Mouse (Mus musculus): ENCODE results near the gene Rnf130.

The Rnf130 gene

DNA sequence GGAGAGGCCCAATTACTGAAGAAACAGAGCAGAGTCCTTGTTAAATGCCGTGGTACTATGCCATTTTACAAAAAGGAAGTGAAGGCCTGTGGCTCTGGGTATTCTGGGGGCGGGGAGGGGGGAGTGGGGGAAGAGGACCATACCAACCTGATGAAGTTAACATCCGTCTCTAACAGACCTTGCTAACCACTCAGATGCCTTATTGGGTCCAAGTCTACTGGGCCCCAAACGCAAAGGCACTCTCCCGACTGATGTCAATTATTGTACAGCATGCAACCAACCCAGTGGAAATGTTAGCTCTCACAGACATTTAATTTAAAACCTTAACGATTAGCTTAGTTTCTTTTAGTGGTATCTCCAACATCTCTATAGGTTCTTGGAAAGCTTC lies 707 bp upstream of the Rnf130 start:
- no peak for DNase-seq (ENCODE audit: low spot score)

DNA sequence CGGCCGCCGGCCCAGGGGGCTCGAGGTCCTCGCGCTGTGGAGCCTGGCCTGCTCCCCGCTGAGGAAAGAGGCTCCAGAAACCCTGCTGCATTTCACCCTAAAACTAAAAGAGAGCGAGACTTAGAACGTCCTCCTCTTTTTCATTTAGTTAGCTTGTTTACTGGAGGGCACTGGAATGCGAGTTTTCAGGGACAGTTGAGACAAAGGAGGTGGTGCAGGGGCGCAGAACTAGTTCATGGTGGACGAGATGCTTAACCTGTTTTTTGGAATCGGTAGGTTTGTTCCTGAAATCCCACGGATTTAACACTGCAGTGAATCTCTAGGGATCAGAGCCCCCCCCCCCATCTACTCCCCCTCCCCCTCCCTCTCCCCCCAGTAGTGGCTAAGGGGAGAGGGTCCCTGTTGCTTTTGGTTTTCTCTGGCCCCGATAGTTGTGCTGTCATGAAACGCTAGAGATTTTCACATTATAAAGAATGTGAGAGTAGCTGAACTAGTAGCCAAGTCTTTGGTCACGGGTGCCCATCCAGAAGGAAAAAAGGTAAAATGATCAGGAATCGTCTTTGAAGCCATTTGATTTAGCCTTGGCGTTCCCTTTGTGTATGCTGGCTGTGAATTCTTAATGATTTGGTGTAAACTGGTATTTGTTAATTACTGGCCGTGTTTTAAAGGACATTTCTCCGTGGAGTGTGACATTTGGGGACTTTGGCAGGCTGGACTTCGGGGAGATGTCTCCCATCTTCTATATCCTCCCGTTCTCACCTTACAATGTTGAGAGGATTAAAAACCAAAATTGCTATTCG lies 775 bp downstream of the Rnf130 start:
- DNase-seq (ENCODE audit: low spot score), result no peak

DNA sequence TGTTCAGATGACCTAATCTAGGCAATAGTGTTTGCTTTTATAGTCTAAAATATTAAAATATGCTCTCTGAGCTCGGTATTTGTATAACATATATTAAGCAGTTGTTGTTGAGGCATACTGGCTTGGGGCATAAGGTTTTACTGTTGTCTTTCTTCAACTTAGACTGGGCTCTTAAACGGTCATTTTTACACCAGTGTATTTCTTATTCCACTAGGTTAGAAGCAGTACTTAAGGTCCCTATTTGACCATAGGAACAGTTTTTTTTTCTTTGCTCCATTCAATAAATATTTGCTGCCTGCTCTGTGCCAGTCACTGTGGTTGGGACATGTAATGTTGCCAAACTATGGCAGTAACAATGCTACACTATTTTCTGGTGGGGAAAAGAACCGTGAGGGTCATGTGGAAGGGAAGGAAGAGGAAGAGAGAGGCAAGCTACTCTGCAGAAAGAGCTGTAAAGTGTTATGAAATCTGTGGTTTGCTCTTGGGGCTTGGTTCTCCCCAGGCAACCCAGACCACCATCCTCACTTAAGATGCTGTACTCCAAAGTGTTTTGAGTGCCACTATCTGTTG lies 1.5 kb downstream of the Rnf130 start:
- no peak for DNase-seq (ENCODE audit: low spot score)

DNA sequence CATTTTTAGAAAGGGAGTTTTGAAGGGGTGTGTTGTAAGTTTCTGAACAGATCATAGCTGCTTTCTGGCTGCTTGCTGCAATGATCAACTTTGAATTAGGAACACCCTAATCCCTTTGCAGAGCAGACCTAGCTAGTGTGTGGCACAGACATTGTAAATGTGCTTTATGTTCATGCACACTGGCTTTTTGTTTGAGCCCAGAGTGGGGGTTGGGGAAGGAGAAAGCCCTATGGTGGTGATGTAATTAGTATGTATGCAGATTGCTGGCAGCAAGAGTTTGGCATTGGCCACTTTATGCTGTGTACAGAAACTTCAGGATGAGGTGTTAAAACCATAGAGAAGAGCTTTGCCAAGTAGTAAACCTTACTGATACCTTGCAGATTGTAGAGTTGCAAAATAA lies 3.3 kb downstream of the Rnf130 start:
- DNase-seq (ENCODE audit: low spot score), result no peak

DNA sequence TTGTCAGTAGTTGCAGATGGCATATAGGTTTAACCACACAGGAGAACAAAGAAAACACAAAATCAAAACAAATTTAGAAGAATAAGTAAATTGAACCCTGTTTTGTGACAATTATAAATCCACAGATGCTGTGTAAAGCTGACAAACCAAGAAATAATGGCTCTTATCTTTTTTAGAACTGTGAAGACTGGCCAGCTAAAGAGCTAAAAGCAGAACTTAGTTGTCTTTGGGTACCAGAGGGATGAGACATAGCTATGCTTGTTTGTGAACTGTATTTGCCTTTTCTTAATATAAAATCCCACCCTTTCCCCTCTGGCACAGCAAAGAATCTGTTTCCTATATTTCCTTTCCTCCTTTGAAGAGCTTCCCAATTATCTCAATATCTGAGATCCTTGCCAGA lies 9.0 kb downstream of the Rnf130 start:
- DNase-seq (ENCODE audit: low spot score), result no peak

DNA sequence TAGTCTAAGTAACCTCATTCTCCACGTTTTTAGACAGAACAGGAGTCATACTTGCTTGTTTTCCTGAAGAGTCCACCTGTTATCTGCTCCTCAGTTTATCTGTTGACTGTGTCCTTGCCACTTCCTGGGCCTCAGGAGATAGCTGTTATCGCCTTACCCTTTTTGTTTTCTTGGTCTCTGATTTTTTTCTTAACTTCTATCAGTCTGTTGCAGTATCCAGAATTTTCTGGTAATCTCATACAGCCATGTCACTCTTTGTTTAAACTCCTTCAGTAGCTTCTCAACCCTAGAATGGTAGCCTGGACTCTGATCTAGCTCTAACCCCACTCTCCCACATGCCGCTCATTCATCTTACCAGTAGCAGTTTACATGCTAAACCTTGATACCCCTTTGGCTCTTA lies 10.6 kb downstream of the Rnf130 start:
- no peak for DNase-seq (ENCODE audit: low spot score)

DNA sequence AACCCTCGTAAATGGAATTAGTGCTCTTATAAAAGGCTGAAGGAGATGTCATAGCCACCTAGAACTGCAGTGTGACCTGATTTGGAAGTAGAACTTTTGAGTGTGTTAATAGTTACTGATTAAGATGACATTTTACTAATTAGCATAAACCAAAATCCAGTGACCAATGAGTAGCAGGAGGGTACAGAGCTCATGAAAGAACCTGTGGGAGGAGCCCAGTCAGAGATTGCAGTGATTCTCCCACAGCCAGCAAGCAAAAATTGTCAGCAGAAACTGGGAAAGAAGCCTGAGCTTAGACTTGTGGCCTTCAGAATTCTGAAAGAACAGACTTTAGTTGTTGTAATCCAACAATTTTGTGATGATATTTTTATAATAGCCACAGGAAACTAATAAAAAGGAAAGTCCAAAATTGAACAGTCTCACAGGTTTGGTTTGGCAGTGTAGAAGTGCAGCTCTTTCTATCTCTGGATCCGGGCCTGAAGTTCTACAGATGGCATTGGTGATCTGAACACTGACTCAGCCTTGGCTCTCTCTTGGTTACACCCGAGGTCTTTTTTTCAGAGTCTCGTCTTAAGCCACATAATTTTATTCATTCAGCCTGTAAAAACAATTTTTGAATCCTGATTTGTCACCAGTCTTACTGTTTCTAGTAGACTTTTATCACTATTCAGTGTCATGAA lies 11.8 kb downstream of the Rnf130 start:
- DNase-seq (ENCODE audit: low spot score), result no peak

DNA sequence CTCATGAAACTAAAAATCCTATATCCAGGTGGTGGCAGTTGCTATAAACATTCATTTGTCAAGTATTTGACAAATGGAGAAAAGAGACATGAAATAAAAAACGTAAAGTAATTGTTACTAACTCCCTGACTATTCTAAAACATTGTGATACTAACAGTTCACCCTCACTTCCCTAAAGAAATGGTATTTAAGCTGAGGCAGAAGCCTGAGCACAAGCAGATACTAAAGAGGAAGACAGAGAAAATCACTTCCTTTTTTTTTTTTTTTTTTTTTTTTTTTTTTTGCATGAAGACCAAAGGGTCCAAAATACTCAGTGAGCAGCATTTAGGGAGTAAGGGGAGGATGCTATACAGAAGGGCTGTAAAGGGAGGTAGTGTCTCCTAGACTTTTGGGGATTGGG lies 13.6 kb downstream of the Rnf130 start:
- no peak for DNase-seq (ENCODE audit: low spot score)

DNA sequence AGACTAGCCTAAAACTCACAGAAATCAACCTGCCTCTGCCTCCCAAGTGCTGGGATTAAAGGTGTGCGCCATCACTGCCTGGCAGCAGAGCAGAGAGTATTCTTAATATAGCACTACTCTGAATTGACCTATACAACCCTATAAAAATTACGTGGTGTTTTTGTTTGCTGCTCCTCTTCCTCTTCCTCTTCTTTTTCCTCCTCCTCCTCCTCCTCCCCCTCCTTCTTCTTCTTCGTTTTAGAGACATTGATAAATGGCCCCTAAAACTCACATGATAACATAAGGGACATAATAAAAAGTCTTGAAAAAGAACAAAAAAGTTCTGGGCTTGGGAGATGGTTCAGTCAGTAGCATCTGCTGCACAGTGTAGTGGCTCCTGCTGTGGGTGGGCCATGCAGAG lies 16.0 kb downstream of the Rnf130 start:
- no peak for DNase-seq (ENCODE audit: low spot score)

DNA sequence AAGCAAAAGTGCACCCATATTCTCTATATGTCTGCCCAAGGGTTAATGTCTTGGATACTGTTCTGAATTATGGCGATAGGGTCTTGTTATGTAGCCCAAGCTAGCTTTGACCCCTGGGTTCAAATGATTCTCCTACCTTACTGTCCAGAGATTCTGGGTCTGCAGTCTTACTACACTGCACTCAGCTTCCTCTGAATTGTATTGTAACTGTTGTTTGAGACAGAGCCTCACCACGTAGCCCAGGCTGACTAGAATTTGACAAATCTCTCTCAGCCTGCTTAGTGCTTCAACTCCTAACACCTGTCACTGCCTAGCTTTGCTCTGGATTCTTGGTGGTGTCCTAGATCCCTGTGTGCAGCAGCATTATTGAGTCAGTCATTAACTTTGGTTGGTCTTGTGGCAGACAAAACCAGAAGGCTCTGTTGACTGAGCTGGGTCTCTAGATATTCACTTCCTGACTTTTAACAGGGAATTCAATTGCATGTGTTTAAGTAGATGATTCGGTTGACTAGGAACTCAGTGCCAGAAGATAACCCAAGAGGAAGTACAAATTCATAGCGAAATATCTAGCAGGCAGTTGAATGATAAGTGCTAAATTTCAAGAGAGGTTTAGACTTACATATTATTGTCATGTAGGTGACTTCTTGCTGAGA lies 17.3 kb downstream of the Rnf130 start:
- DNase-seq (ENCODE audit: low spot score), result no peak

DNA sequence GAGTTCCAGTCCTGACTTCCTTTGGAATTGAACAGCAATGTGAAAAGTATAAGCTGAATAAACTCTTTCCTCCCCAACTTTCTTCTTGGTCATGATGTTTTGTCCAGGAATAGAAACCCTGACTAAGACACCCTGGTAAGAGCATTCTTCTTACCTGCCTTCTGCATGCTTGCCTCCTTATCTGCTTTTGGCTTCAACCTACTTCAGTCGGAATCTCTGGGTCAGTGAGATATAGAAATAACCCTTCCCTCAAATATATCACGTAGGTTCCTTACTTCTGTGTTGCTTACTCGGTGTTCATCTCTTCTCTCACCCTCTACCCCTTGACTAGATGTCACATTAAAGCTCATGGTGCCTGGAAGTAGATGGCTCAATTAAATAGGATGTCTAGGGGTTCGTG lies 19.3 kb downstream of the Rnf130 start:
- DNase-seq (ENCODE audit: low spot score), result no peak

DNA sequence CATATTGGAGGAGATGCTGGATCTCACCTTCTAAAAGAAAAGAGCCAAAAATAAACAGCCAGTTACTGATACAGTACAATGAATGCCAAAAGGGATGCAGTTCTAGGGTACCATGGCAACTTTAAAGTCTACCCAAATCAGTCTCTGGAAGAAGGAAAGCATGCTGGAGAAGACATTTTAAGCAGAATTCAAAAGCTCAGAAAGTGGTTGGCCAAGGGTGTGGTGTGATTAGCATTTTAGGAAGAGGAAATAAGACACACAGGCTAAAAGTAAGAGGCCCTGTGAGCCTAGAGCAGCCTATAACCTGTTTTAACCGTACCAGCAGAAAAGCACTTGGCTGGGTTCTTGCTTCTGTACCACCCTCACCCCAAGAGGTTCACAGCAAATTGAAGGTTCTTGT lies 22.5 kb downstream of the Rnf130 start:
- DNase-seq (ENCODE audit: low spot score), result no peak

DNA sequence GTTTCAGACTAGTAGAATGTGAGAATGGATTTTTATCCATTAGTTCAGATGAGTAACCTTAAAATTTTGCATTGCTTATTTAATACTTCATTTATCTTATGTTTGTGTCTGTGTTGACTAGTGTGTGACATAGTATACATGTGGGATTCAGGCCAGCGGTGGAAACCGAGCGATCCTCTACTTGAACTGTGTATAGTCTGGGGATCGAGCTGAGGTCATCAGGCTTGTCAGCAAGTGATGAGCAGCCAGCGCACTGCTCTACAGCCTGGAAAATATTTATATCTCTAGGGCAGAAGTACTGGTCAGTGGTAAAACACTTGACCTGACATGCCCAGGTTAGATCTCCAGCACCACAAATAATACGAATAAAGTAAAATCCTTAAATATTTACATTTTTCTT lies 23.0 kb downstream of the Rnf130 start:
- no peak for DNase-seq (ENCODE audit: low spot score)

DNA sequence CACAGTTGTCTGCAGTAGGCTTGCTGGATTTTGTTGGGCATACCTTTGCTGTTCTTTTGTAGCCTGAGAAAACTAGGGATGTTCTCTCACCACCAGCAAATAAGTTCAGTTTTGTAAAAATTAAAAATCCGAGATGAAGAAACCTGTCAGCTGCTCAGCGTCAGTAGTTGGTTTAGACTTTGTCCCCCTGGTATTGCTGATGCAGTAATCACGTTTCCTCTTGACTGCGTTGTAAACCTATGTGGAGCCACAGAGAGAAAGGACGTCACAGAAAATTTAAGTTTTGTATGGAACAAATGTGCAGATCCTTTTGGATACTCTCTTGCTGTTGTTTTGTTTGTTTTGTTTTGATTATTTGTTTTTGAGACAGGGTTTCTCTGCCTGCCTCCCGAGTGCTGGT lies 25.2 kb downstream of the Rnf130 start:
- DNase-seq (ENCODE audit: low spot score), result no peak

DNA sequence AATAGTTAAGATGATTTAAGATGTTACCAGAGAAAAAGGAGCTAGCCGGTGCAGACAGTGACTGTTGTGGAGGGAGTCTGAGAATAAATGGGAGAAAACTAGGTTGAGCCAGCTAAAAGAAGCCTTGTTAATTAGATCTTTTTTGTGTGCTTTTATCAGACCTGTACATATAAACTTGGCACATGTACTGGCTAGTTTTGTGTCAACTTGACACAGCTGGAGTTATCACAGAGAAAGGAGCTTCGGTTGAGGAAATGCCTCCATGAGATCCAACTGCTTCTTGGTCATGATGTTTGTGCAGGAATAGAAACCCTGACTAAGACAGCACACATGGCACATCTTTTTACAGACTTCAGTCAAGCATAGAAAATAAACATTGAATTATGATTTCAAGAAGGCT lies 32.6 kb downstream of the Rnf130 start:
- DNase-seq (ENCODE audit: low spot score), result no peak

DNA sequence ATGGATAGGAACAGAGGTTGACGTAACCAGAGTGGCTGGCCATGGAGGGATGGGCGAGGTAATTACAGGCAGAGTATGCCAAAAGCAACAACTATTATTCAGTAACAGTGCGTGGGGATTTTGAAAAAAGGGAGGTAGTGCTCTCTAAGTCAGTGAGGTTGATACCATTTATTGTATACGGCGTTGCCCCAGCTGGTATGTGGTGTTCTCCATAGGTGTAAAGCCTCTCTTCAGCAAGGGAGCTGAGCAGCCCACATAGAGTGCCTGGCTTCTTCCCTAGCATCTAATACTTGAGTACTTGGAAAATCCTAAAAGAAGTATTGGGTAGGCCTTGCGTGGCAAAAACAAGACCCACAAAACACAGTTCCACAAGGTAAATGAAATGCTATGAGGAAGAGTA lies 33.1 kb downstream of the Rnf130 start:
- DNase-seq (ENCODE audit: low spot score), result no peak

DNA sequence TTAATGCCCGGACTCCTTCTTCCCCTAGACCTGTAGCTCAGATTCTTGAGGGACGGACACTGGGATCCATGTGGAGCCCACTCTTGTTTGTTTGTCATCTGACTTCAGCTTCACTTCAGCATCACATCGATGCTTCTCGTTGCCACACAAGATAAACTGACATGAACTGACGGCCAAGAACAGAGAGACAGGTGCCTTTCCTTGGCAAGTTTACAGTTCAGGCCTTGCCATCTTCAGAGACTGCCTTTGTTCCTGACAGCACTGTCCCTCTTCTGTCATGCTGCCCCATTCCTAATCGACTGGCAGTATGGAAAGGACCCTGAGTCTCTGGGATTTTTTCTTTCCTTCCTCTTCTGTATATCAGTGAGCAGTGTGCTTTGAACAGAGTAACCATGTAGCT lies 33.9 kb downstream of the Rnf130 start:
- no peak for DNase-seq (ENCODE audit: low spot score)

DNA sequence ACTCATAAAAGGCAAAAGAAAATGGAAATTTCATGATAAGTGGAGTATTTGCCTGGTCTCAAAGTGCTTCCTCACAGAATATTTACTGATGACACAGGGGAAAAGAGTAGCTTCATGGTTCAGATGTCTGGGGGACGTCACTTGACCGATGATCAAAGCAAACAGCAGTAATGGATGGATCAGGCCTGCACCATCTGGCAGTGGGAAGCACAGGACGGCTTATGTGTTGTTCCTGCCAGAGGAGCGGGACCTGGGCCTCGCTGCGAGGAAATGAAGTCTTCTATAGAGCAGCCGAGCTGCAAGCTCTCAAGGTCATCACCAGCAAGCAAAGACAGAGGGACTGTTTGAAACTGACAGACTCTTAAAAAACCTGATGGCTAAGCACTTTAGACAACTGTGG lies 37.0 kb downstream of the Rnf130 start:
- DNase-seq (ENCODE audit: low spot score), result no peak

DNA sequence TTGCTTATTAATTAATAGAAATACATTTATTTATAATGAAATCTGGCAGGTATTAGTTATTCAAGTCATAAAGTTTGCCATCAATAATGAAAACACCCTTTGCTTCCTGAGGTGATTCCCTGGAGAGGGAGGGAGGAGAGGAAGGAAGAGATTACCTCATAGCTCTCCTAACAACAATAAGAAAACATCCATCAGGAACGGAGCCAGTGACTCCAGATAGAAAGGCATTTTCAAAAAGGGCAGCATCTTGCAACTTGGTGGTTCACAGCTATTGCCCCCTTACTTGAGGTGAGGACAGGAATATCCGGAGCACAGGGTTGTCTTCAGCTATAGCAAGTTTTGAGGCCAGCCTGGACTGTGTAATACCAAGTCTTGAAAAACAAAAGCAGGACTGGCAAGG lies 40.9 kb downstream of the Rnf130 start:
- no peak for DNase-seq (ENCODE audit: low spot score)

DNA sequence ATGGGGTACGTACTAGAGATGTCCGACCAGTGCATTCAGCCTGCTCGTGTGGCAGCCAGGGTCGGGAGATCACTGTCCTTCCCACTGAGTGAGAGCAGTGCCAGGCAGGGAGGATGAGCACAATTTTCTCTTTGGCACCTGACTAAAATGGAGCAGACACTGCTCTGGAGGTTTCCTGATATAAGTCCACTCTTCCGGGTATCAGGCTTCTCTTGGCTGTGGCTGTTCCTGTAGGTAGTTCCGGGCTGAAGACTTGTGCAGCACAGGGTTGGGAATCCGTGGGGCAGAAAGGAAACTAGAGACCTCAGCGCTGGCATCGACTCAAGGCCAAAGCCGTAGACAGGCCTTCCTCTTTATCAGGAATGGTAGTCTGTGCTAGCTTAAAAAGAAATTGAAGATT lies 48.7 kb downstream of the Rnf130 start:
- DNase-seq (ENCODE audit: low spot score), result no peak

DNA sequence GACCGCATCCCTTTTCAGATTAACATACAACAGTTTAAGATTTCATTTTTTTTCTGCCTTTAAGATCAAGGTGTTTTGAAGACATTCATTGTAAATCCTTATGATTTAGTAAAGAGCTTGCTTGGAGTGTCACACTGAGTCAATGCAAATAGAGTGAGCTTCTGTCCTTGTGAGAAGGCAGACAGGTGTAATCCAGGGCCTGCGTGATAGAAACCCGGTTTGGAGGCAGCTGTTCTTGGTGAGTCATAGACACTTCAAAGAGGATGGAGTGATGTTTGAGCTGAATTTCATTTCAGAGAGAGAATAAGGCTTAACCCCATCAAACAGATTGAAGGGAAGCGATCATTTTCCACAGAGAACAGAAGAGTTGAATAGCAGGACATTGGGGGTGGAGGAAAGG lies 51.6 kb downstream of the Rnf130 start:
- DNase-seq (ENCODE audit: low spot score), result no peak

DNA sequence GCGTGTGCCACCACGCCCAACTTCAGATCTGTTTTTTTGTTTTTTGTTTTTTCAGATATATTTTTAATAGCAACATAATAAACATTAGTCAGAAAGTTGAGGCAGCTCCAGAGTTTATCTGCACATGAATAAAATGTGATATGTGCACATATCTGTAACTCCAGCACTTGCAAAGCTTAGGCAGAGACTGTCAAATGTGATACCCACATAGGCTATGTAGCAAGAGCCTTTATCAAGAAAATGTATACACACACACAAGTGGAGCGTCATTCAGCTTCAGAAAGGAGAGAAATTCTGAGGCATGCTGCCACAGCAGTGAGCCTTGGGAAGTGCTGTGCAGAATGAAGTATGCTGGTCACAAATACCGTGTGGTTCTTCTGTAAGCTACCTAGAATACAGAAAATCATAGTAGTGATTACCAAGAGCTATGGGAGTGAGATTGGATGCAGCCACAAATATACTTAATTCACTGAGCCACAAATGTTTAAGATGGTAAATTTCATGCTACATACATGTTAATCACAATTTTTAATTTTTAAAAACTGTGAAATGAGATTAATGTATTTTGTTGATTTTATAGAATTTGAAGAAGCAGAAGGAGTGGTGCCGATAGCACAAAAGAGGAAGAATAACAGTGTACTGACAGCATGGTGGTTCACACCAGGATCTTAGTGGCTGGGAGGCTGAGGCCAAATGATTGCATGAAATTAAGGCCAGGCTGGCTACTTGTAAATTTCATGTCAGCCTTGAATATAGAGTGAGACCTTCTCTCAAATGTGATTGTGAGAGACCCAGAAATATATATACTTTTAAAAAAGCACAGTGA lies 56.4 kb downstream of the Rnf130 start:
- DNase-seq (ENCODE audit: low spot score), result no peak
